Mouse (Mus musculus) neural tube, embryonic 13.5 days (tissue): ENCODE results near the gene Acsbg1. TPM values are rescaled to one million over a fixed set of nuclear protein-coding genes. Genes with fewer than 3 reads are reported as not detected.
"Not testable (repeated sequence)": the region's sequence is repeated elsewhere in the genome, so short reads cannot be mapped to it uniquely, and the experiment has no call there.

Experiments used
- ATAC-seq: fragments of 200-750 bp; cut with Nextera tagmentation; 2 replicates; pipeline ENCODE4 v1.8.0; 2017; ENCODE audit warnings: low read depth, mild to moderate bottlenecking, moderate TSS enrichment, moderate library complexity
- H3K27ac ChIP-seq: fragments of 300-500 bp; sonication (generic); replicated peaks from 2 replicates; pipeline ENCODE4 v1.5.1; 2015; ENCODE audit warnings: moderate library complexity, mild to moderate bottlenecking, inconsistent platforms
- H3K27me3 ChIP-seq: fragments of 300-500 bp; sonication (generic); 2 replicates; pipeline ENCODE4 v1.6.1; 2015; ENCODE audit warnings: mild to moderate bottlenecking, inconsistent platforms
- H3K36me3 ChIP-seq: fragments of 300-500 bp; sonication (generic); 2 replicates; pipeline ENCODE4 v1.6.1; 2015; ENCODE audit warnings: mild to moderate bottlenecking, inconsistent platforms
- H3K4me1 ChIP-seq: fragments of 300-500 bp; sonication (generic); replicated peaks from 2 replicates; pipeline ENCODE4 v1.6.1; 2015; ENCODE audit warnings: inconsistent platforms
- H3K4me2 ChIP-seq: fragments of 300-500 bp; sonication (generic); 2 replicates; pipeline ENCODE4 v1.6.1; 2015; ENCODE audit warnings: inconsistent platforms, mild to moderate bottlenecking, moderate library complexity
- H3K4me3 ChIP-seq: fragments of 300-500 bp; sonication (generic); 2 replicates; pipeline ENCODE4 v1.5.1; 2015; ENCODE audit warnings: mild to moderate bottlenecking, inconsistent platforms
- H3K9ac ChIP-seq: fragments of 300-500 bp; sonication (generic); 2 replicates; pipeline ENCODE4 v1.6.1; 2015; ENCODE audit warnings: moderate library complexity, mild to moderate bottlenecking, inconsistent platforms
- H3K9me3 ChIP-seq: fragments of 300-500 bp; sonication (generic); 2 replicates; pipeline ENCODE4 v1.6.1; 2016; ENCODE audit warnings: inconsistent platforms
- WGBS: fragments of 180-500 bp; shearing (Covaris S2); methylation state at CpG from one replicate; pipeline ENCODE4 v1.1.7; 2015; 5-methylcytosine and 5-hydroxymethylcytosine counted together
- polyA plus RNA-seq: library from polyadenylated mRNA; unstranded; fragments of >200 nt; fragmentation: Nextera tagmentation; extraction: Ambion mirVana; gene quantifications from 2 replicates; pipeline ENCODE4 v1.2.1, GENCODE M21; 2015

The Acsbg1 gene
- polyA plus RNA-seq, 1 experiment from 2014 or later, result 17.0 TPM

DNA sequence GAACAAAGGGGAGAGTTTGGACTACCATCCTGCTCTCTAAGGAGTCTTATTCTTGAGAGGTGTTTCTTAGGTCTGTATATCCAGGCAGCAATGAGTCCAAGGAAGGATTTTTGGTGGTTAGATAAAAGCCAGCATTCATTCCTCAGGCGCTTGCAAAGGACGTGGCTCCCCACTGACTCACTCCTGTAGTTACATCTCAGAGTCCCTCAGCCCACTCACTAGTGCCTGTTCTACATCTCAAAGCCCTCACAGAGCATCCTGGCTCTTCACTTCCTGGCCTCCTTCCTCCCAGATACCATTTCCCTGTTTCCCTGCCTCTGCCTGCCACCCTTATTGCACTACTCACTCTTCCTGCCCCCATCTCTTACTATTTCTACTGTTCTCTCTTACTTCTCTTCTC lies 59.3 kb downstream of the Acsbg1 start:
- ATAC-seq, result no peak
- Histone ChIP-seq H3K27me3 (no peaks in the 10 kb centered on the region), H3K4me1 (no peaks in the 10 kb centered on the region), H3K4me3 (no peak overlapping the region), H3K9ac (no peak overlapping the region), H3K9me3 (no peaks in the 10 kb centered on the region), H3K27ac (no peak overlapping the region), H3K36me3 (peaks cover 84% of the 10 kb centered on the region), H3K4me2 (no peak overlapping the region)
- 64% methylated on average over 2 of the region's 2 CpGs for WGBS

- H3K9me3 ChIP-seq, result no peaks in the 10 kb centered on the region
- H3K4me2 ChIP-seq, result no peak overlapping the region
- 94% methylated on average over 15 of the region's 15 CpGs for WGBS
- H3K4me3 ChIP-seq, result no peak overlapping the region
- no peaks in the 10 kb centered on the region for H3K27me3 ChIP-seq
- no peak for ATAC-seq
- H3K9ac ChIP-seq, result no peak overlapping the region
- peaks cover 95% of the 10 kb centered on the region for H3K36me3 ChIP-seq
- no peaks in the 10 kb centered on the region for H3K4me1 ChIP-seq
- no peak overlapping the region for H3K27ac ChIP-seq
These were observed 64.8 kb downstream of the Acsbg1 start for GRCm38 (mm10) chr9:54596752-54597465.

- H3K27me3 ChIP-seq, H3K9me3 ChIP-seq, H3K4me2 ChIP-seq, ATAC-seq, H3K27ac ChIP-seq, H3K4me3 ChIP-seq, H3K4me1 ChIP-seq, H3K9ac ChIP-seq: not testable (repeated sequence)
- 76% methylated on average over 4 of the region's 4 CpGs for WGBS
- peaks cover 86% of the 10 kb centered on the region for H3K36me3 ChIP-seq
These were observed 68.0 kb downstream of the Acsbg1 start for GRCm38 (mm10) chr9:54593652-54594051.

DNA sequence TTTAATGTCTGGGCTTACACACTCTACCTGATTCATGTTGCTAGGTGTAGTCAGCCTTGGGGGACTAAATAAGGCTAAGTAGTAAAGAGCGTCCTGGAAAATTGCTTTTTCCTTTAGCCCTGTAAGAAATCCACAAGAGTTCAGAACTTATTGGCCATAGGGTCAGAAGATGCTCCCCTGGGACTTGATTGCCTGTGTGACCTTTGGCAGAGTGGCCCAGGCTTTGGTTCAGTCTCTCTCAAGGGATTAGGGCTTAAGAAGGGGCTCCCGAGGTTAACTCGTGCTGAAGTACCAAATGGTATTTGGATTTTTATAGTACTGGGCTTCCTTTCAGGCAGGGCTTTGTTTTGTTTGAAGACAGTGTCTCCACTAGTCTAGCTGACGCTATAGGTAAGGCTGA lies 73.8 kb downstream of the Acsbg1 start:
- peak overlapping the region; percentile 82 for H3K4me2 ChIP-seq
- no peaks in the 10 kb centered on the region for H3K27me3 ChIP-seq
- 72% methylated on average over 4 of the region's 4 CpGs for WGBS
- peak overlapping the region; percentile 8; the same call in 1 of the 2 replicates for H3K9ac ChIP-seq
- peaks cover 25% of the 10 kb centered on the region for H3K4me1 ChIP-seq
- peaks cover 31% of the 10 kb centered on the region for H3K36me3 ChIP-seq
- no peak overlapping the region for H3K27ac ChIP-seq
- H3K9me3 ChIP-seq, result no peaks in the 10 kb centered on the region
- H3K4me3 ChIP-seq, result peak overlapping the region; percentile 70; the same call in 1 of the 2 replicates
- ATAC-seq, result no peak

GRCm38 (mm10) chr9:54586199-54587061 lies 75.2 kb downstream of the Acsbg1 start, which contains the start of gene Idh3a:
Gene Idh3a (plus strand): TSS chr9:54586334.
- no peaks in the 10 kb centered on the region for H3K9me3 ChIP-seq
- H3K4me3 ChIP-seq, result peak within 1 kb of the TSS; percentile 70
- WGBS, result under 1% methylated on average over 73 of the region's 73 CpGs
- peak within 1 kb of the TSS; percentile 83 for H3K9ac ChIP-seq
- peaks cover 25% of the 10 kb centered on the region for H3K4me1 ChIP-seq
- peak within 1 kb of the TSS; percentile 82 for H3K4me2 ChIP-seq
- peaks cover 16% of the 10 kb centered on the region for H3K36me3 ChIP-seq
- peak; percentile 99 for ATAC-seq
- peak within 1 kb of the TSS; percentile 30; the same call in 1 of the 2 replicates for H3K27ac ChIP-seq
- H3K27me3 ChIP-seq, result no peaks in the 10 kb centered on the region

DNA sequence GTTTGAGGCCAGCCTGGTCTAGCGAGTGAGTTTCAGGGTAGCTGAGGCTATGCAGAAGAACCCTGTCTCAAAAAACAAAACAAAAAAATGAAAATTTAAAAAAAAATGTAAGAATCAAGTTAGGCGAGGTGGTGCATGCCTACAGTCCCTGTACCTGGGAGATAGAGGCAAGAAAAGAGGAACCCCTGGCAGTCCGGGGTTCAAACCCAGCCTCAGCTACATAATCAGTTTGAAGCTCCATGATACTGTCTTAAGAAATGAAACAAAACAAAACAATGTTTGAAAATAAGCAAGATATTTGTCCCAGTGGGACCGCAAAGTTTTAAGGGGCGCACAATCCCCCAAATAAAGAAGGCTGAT lies 75.9 kb downstream of the Acsbg1 start:
- Histone ChIP-seq H3K36me3 (peaks cover 13% of the 10 kb centered on the region), H3K9ac (peak overlapping the region; percentile 56), H3K4me3 (peak overlapping the region; percentile 70), H3K4me1 (peaks cover 25% of the 10 kb centered on the region), H3K4me2 (peak overlapping the region; percentile 82), H3K9me3 (no peaks in the 10 kb centered on the region), H3K27ac (no peak overlapping the region; the same call in 1 of the 2 replicates), H3K27me3 (no peaks in the 10 kb centered on the region)
- peak; percentile 34; the same call in 1 of the 2 replicates for ATAC-seq
- WGBS, result 32% methylated on average over 5 of the region's 5 CpGs

DNA sequence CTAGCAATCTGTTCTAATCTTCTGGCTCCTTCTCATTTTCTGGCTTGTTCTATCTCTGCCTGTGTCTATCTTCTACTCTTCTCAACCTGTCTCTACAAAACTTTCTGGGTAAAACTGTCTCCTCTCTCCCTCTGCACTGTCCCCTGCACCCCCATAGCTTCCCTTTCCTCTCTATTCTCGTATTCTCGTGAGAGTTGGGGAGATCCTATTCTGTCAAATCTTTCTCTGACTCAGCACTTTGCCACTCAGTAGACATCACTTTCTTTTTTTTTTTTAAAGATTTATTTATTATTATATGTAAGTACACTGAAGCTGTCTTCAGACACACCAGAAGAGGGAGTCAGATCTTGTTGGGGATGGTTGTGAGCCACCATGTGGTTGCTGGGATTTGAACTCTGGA lies 77.5 kb downstream of the Acsbg1 start:
- peaks cover 25% of the 10 kb centered on the region for H3K4me1 ChIP-seq
- not testable (repeated sequence) for H3K36me3 ChIP-seq, H3K4me3 ChIP-seq, ATAC-seq, H3K4me2 ChIP-seq, H3K27ac ChIP-seq, H3K9ac ChIP-seq, H3K9me3 ChIP-seq, H3K27me3 ChIP-seq
- WGBS, result 84% methylated on average over 2 of the region's 2 CpGs

- 73% methylated on average over 1 of the region's 1 CpGs for WGBS
- Histone ChIP-seq H3K4me2 (no peak overlapping the region), H3K9me3 (no peaks in the 10 kb centered on the region), H3K36me3 (no peaks in the 10 kb centered on the region), H3K27ac (no peak overlapping the region), H3K27me3 (no peaks in the 10 kb centered on the region), H3K4me3 (no peak overlapping the region), H3K9ac (no peak overlapping the region), H3K4me1 (peaks cover 23% of the 10 kb centered on the region)
- no peak for ATAC-seq
These were observed 78.0 kb downstream of the Acsbg1 start for GRCm38 (mm10) chr9:54583712-54584111.

DNA sequence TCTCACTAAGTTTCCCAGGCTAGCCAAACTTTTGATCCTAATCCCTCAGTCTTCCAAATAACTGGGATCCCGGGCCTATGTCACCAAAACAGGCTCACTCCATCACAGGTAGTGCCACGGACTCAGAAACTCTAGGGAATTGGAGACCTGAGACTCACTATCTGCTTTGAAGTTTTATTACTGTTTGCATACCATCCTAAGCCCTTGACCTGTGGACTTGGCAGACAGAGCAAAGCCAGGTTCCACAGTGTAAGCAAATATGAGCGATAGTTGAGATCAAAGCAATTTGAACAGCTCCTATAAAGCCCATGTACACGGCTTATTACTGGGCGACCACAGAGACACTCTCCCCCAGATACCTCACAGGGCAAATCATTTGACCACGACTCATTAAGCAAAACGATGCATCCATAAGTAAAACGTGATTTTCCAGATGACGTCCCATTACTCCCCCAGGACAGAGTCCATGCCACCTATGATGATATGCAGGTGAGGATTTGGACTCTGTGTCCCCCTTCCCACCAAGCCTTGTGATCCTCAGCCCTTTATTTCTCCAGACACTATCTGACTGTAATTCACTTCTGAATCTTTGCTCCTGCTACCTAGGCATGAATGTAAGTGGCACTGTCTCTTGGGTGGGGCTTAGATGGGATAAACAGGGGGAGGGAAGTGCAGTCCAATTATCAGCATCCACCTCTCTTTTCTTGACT lies 90.4 kb downstream of the Acsbg1 start:
- WGBS, result 75% methylated on average over 9 of the region's 9 CpGs
- H3K4me1 ChIP-seq, result no peaks in the 10 kb centered on the region

DNA sequence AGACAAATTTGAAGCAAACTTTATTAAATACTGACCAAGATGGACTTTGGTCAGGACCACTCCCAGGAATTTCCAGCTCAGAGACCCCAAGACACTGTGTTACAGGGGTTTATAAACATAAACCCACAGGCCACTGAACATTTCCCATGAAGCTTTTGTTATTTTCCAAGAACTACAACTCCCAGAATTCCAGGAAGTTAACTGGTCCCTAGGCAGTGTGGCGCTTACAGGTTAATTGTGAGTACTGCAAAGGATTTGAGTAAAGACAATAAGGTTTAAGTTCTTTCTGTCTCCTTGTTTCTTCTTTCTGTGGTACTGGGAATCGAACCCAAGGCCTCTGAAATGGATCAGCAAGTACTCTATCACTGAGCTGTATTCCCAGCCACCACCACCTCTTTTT lies 92.9 kb downstream of the Acsbg1 start:
- Histone ChIP-seq H3K36me3 (no peaks in the 10 kb centered on the region), H3K4me2 (no peak overlapping the region), H3K4me1 (no peaks in the 10 kb centered on the region), H3K4me3 (no peak overlapping the region), H3K27me3 (no peaks in the 10 kb centered on the region), H3K27ac (no peak overlapping the region), H3K9ac (no peak overlapping the region), H3K9me3 (no peaks in the 10 kb centered on the region)
- ATAC-seq, result no peak
- WGBS, result 48% methylated on average over 2 of the region's 2 CpGs

More for the DNA sequence above, 90.4 kb downstream of the Acsbg1 start:
- H3K27ac ChIP-seq, result no peak overlapping the region
- no peak overlapping the region for H3K9ac ChIP-seq
- H3K4me3 ChIP-seq, result no peak overlapping the region
- H3K4me2 ChIP-seq, result no peak overlapping the region
- no peaks in the 10 kb centered on the region for H3K9me3 ChIP-seq
- ATAC-seq, result no peak
- no peaks in the 10 kb centered on the region for H3K27me3 ChIP-seq
- H3K36me3 ChIP-seq, result no peaks in the 10 kb centered on the region

DNA sequence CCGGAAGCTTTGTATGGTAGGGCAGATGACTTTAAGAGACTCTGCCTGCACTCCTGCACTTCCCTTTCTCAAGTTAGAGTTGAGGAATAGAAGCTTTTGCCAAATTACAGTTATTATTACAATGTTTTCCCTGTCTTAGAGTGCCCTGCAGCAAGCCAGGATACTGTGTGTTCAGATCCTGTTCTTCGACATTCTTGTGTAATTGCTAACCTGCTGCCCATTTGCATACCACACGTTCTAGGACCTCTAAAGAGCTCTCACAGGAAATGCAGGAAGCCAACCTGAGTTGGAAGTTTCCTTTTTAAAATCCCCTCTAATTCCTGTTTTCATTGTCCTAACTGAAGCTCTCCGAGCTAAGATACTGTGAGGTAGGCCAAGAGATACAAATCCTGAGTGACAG lies 94.7 kb downstream of the Acsbg1 start:
- WGBS, result 53% methylated on average over 4 of the region's 4 CpGs
- Histone ChIP-seq H3K4me1 (no peaks in the 10 kb centered on the region), H3K27ac (no peak overlapping the region), H3K9ac (no peak overlapping the region), H3K4me3 (no peak overlapping the region), H3K4me2 (no peak overlapping the region), H3K36me3 (no peaks in the 10 kb centered on the region), H3K27me3 (no peaks in the 10 kb centered on the region), H3K9me3 (no peaks in the 10 kb centered on the region)
- ATAC-seq, result no peak
